Mouse (Mus musculus): Measurements from ENCODE around the gene Rhox8.
"Not testable (repeated sequence)": the region's sequence is repeated elsewhere in the genome, so short reads cannot be mapped to it uniquely, and the experiment has no call there.

DNA sequence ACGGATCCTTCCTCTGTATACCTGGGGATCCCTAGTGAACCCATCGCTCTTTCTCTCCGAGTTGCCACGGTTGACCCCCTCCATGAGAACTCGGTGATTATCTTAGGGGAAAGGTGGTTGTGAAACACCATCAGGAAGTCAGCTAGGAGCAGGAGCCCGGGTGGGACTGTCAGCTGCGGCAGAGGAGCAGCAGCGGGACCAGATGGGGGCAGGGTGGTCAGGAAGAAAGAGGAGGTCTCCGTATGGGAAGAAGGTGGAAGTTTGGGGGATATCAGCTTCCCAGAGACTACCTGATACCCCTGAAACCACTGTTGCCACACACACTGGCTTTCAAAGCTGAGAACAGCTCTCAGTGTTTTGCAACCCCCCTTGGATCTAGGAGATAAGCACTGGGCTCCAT lies 18.4 kb upstream of the Rhox8 start, which contains the start of gene Rhox7b:
- TF ChIP-seq ETS1 (IDR thresholded peaks at IDR 0.05; ENCODE audit: low read depth, low read length); POLR2A (IDR thresholded peaks at IDR 0.05; ENCODE audit: control insufficient read depth in 1 of 2, insufficient read depth in 1 of 2, low read depth in 1 of 2, low read length in 2 of 2, poor library complexity in 1 of 2); POLR2AphosphoS2 (IDR thresholded peaks at IDR 0.05; ENCODE audit: low read length); MAX (IDR thresholded peaks at IDR 0.05; ENCODE audit: low read length); ZMIZ1 (IDR thresholded peaks at IDR 0.05; ENCODE audit: low read depth, low read length); CTCF (IDR thresholded peaks at IDR 0.05 in 2 of 3, conservative IDR thresholded peaks at IDR 0.05 in 1 of 3; ENCODE audit: control insufficient read depth in 1 of 3, insufficient read depth in 1 of 3, low read depth in 2 of 3, low read length in 3 of 3, poor library complexity in 1 of 3, severe bottlenecking in 1 of 3); NELFE (IDR thresholded peaks at IDR 0.05; ENCODE audit: low read depth, low read length); KAT2A (conservative IDR thresholded peaks at IDR 0.05; ENCODE audit: low read depth, low read length); EP300 (IDR thresholded peaks at IDR 0.05; ENCODE audit: low read depth in 1 of 2, low read length in 2 of 2); TBP (IDR thresholded peaks at IDR 0.05; ENCODE audit: low read depth, low read length); NRF1 (IDR thresholded peaks at IDR 0.05; ENCODE audit: insufficient read depth, low read depth, low read length, poor library complexity, severe bottlenecking); GATA1 (IDR thresholded peaks at IDR 0.05; ENCODE audit: low read depth, low read length): not testable (repeated sequence)

All from MEL (cell line).